Mouse (Mus musculus): ENCODE measurements around the gene Psmc3ip. TPM values are rescaled to one million over a fixed set of nuclear protein-coding genes. Genes with fewer than 3 reads are reported as not detected.
"Not testable (repeated sequence)": the region's sequence is repeated elsewhere in the genome, so short reads cannot be mapped to it uniquely, and the experiment has no call there.

The Psmc3ip gene
- polyA plus RNA-seq, 1 experiment from 2014 or later: 36.4 TPM

DNA sequence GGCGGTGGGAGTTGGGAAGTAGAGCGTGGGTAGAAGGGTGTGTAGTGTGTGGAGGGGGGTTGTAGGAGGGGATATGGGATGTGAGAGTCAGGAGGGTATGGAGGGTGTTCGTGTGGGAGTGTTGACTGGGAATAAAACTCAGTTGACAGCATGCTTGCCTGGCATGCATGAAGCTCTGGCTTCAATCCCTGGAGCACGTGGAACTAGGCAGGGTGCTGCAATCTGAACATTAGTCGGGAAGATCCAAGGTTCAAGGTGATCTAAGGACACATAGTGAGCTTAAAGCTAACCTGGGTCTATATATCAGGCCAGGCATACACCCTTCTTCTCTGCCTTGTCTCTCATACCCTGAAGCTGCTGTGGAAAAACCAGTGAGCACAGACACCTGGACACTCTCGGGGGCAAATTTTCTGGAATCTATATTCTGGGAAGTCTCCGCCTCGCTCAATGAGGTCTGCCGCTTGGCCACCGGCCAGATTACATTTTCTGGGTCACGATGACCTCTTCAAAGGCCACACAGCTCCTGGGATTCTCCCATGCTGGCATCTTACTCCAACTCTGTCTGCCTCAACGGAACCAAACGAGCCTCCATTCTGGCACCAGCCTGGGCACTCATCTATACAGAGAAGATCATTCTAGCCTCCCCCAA lies 39.1 kb upstream of the Psmc3ip start:
- Histone ChIP-seq H3K4me1 (ENCODE audit: control insufficient read depth, insufficient read depth, low read length) (peaks cover 8% of the 10 kb centered on the region), H3K4me3 (ENCODE audit: low read depth, low read length) (no peak overlapping the region), H3K9me3 (ENCODE audit: control insufficient read depth, low read depth, low read length) (no peaks in the 10 kb centered on the region), H3K4me2 (replicated peaks; ENCODE audit: low read depth, low read length) (no peak overlapping the region), H3K27ac (ENCODE audit: low read length) (no peak overlapping the region), H3K27me3 (ENCODE audit: control insufficient read depth, insufficient read depth, low read length) (no peaks in the 10 kb centered on the region), H3K9ac (replicated peaks; ENCODE audit: low read depth, low read length) (no peak overlapping the region), H3K36me3 (ENCODE audit: control insufficient read depth, insufficient read depth, low read length) (no peaks in the 10 kb centered on the region)
- ATAC-seq (ENCODE audit: insufficient number of reproducible peaks, insufficient read depth, low FRiP score, low read depth): no peak
- WGBS: 77% methylated on average over 13 of the region's 13 CpGs

DNA sequence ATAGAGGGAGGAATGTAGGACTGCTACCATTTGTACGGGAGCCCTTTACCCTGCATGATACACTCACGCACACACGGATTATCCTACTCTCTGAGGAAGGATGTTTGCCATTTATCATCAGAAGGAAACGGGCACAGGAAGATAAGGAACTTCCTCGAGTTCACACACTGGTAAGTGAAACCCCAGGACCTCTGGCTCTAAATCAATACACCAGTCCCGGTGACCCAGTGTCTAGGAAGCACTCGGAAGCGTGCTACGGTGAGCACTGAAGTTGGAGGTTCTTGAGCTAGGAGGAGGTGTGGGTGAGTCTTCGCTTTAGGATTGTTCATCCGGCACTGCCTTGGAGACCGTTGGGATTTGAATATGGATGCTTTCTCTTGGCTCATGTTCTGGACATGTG lies 37.8 kb upstream of the Psmc3ip start:
- H3K4me3 ChIP-seq (ENCODE audit: low read depth, low read length): no peak overlapping the region
- no peak for ATAC-seq (ENCODE audit: insufficient number of reproducible peaks, insufficient read depth, low FRiP score, low read depth)
- H3K27me3 ChIP-seq (ENCODE audit: control insufficient read depth, insufficient read depth, low read length): no peaks in the 10 kb centered on the region
- no peaks in the 10 kb centered on the region for H3K9me3 ChIP-seq (ENCODE audit: control insufficient read depth, low read depth, low read length)
- no peaks in the 10 kb centered on the region for H3K36me3 ChIP-seq (ENCODE audit: control insufficient read depth, insufficient read depth, low read length)
- H3K9ac ChIP-seq (replicated peaks; ENCODE audit: low read depth, low read length): no peak overlapping the region
- no peak overlapping the region for H3K4me2 ChIP-seq (replicated peaks; ENCODE audit: low read depth, low read length)
- H3K4me1 ChIP-seq (ENCODE audit: control insufficient read depth, insufficient read depth, low read length): peaks cover 5% of the 10 kb centered on the region; the same call in 1 of the 2 replicates
- no peak overlapping the region for H3K27ac ChIP-seq (ENCODE audit: low read length)
- WGBS: 51% methylated on average over 12 of the region's 12 CpGs

- Histone ChIP-seq H3K4me3 (ENCODE audit: low read depth, low read length) (no peak overlapping the region), H3K9me3 (ENCODE audit: control insufficient read depth, low read depth, low read length) (no peaks in the 10 kb centered on the region), H3K27me3 (ENCODE audit: control insufficient read depth, insufficient read depth, low read length) (no peaks in the 10 kb centered on the region), H3K27ac (ENCODE audit: low read length) (no peak overlapping the region), H3K4me1 (ENCODE audit: control insufficient read depth, insufficient read depth, low read length) (peaks cover 5% of the 10 kb centered on the region; the same call in 1 of the 2 replicates), H3K36me3 (ENCODE audit: control insufficient read depth, insufficient read depth, low read length) (peaks cover under 1% of the 10 kb centered on the region; the same call in 1 of the 2 replicates), H3K4me2 (replicated peaks; ENCODE audit: low read depth, low read length) (no peak overlapping the region), H3K9ac (replicated peaks; ENCODE audit: low read depth, low read length) (no peak overlapping the region)
- WGBS: 92% methylated on average over 6 of the region's 6 CpGs
- no peak for ATAC-seq (ENCODE audit: insufficient number of reproducible peaks, insufficient read depth, low FRiP score, low read depth)
Observed at GRCm38 (mm10) chr11:101131701-101132100, 36.5 kb upstream of the Psmc3ip start.

- no peak overlapping the region for H3K27ac ChIP-seq (ENCODE audit: low read length)
- ATAC-seq (ENCODE audit: insufficient number of reproducible peaks, insufficient read depth, low FRiP score, low read depth): no peak
- no peak overlapping the region for H3K4me3 ChIP-seq (ENCODE audit: low read depth, low read length)
- H3K4me1 ChIP-seq (ENCODE audit: control insufficient read depth, insufficient read depth, low read length): peaks cover 5% of the 10 kb centered on the region; the same call in 1 of the 2 replicates
- peaks cover 5% of the 10 kb centered on the region; the same call in 1 of the 2 replicates for H3K36me3 ChIP-seq (ENCODE audit: control insufficient read depth, insufficient read depth, low read length)
- H3K27me3 ChIP-seq (ENCODE audit: control insufficient read depth, insufficient read depth, low read length): no peaks in the 10 kb centered on the region
- no peak overlapping the region for H3K4me2 ChIP-seq (replicated peaks; ENCODE audit: low read depth, low read length)
- H3K9ac ChIP-seq (replicated peaks; ENCODE audit: low read depth, low read length): no peak overlapping the region
- H3K9me3 ChIP-seq (ENCODE audit: control insufficient read depth, low read depth, low read length): no peaks in the 10 kb centered on the region
- 83% methylated on average over 2 of the region's 2 CpGs for WGBS
Observed at GRCm38 (mm10) chr11:101131187-101131586, 36.0 kb upstream of the Psmc3ip start.

DNA sequence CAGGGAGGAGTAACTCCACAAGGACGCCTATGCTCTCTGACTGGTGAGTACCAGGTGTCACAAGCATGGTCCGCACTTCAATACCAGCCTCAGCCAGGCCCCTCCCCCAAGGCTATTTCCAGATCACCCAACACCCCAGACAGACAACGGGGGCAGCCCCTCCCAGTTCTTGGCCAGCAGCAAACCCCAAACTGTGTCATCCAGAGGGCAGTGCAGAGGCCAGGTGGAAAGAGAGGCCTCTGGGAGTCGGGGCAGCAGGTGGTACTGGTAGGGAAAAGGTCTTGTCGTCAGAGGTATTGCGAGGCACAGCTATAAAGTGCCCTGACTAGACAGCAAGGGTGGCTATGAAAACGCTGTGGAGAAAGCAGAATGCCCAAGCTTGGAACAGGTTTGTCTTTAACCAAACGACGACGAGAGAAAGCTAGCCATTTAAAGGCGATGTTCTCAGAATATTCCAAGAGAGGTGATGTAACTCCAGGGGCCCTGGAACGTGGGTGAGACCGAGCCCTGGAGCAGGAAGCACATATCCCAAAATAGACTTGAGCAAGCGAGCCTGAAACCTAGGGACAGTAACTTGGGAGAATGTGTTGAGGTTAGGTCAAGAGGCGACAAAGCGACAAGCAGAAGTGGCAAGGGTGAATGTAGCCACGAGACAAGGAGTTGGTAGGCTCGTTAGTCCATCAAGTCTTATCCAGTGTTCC lies 35.0 kb upstream of the Psmc3ip start:
- WGBS: 45% methylated on average over 18 of the region's 18 CpGs
- Histone ChIP-seq H3K4me1 (ENCODE audit: control insufficient read depth, insufficient read depth, low read length) (peaks cover 5% of the 10 kb centered on the region; the same call in 1 of the 2 replicates), H3K4me2 (replicated peaks; ENCODE audit: low read depth, low read length) (no peak overlapping the region), H3K9me3 (ENCODE audit: control insufficient read depth, low read depth, low read length) (no peaks in the 10 kb centered on the region), H3K9ac (replicated peaks; ENCODE audit: low read depth, low read length) (no peak overlapping the region), H3K36me3 (ENCODE audit: control insufficient read depth, insufficient read depth, low read length) (peaks cover 9% of the 10 kb centered on the region; the same call in 1 of the 2 replicates), H3K4me3 (ENCODE audit: low read depth, low read length) (no peak overlapping the region), H3K27me3 (ENCODE audit: control insufficient read depth, insufficient read depth, low read length) (no peaks in the 10 kb centered on the region), H3K27ac (ENCODE audit: low read length) (no peak overlapping the region)
- ATAC-seq (ENCODE audit: insufficient number of reproducible peaks, insufficient read depth, low FRiP score, low read depth): no peak

DNA sequence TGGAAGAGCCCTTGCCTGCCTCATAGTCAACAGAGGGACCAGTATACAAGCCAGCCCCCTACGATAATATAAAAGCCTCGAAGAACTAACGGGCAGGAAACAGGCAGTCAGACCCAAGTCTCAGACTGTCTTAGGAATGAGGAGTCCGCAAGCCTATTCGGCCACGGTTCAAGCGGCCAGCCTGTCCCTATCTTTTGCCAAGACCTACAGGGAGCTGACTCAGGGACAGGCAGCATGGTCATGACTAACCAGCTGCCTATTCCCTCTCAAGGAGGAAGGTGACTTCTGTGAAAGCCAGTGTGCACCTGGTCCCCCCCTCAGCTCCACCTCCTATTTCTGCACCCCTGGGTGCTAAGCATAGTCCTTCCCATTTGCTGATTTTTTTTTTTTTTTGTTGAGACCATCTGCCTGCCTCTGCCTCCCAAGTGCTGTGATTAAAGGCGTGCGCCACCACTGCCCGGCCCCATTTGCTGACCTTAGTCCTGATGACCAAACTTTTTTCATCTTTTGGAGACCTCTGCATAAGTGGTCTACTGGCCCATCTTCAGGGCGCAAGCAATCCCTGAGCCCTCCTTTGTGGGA lies 33.9 kb upstream of the Psmc3ip start:
- Histone ChIP-seq H3K27ac (ENCODE audit: low read length) (no peak overlapping the region), H3K9me3 (ENCODE audit: control insufficient read depth, low read depth, low read length) (no peaks in the 10 kb centered on the region), H3K27me3 (ENCODE audit: control insufficient read depth, insufficient read depth, low read length) (no peaks in the 10 kb centered on the region), H3K4me2 (replicated peaks; ENCODE audit: low read depth, low read length) (no peak overlapping the region), H3K4me3 (ENCODE audit: low read depth, low read length) (no peak overlapping the region), H3K36me3 (ENCODE audit: control insufficient read depth, insufficient read depth, low read length) (peaks cover 9% of the 10 kb centered on the region; the same call in 1 of the 2 replicates), H3K4me1 (ENCODE audit: control insufficient read depth, insufficient read depth, low read length) (peaks cover 5% of the 10 kb centered on the region; the same call in 1 of the 2 replicates), H3K9ac (replicated peaks; ENCODE audit: low read depth, low read length) (no peak overlapping the region)
- WGBS: 90% methylated on average over 11 of the region's 11 CpGs
- ATAC-seq (ENCODE audit: insufficient number of reproducible peaks, insufficient read depth, low FRiP score, low read depth): no peak

- peaks cover 12% of the 10 kb centered on the region; the same call in 1 of the 2 replicates for H3K36me3 ChIP-seq (ENCODE audit: control insufficient read depth, insufficient read depth, low read length)
- ATAC-seq (ENCODE audit: insufficient number of reproducible peaks, insufficient read depth, low FRiP score, low read depth): no peak
- whole genome bisulfite sequencing: 63% methylated on average over 1 of the region's 1 CpGs
Observed at GRCm38 (mm10) chr11:101127075-101127474, 31.8 kb upstream of the Psmc3ip start.

GRCm38 (mm10) chr11:101125008-101125407 lies 29.8 kb upstream of the Psmc3ip start:
- not testable (repeated sequence) for H3K9me3 ChIP-seq (ENCODE audit: control insufficient read depth, low read depth, low read length); H3K4me1 ChIP-seq (ENCODE audit: control insufficient read depth, insufficient read depth, low read length); H3K4me2 ChIP-seq (replicated peaks; ENCODE audit: low read depth, low read length); H3K27ac ChIP-seq (ENCODE audit: low read length); H3K27me3 ChIP-seq (ENCODE audit: control insufficient read depth, insufficient read depth, low read length); H3K4me3 ChIP-seq (ENCODE audit: low read depth, low read length); H3K9ac ChIP-seq (replicated peaks; ENCODE audit: low read depth, low read length); ATAC-seq (ENCODE audit: insufficient number of reproducible peaks, insufficient read depth, low FRiP score, low read depth)
- H3K36me3 ChIP-seq (ENCODE audit: control insufficient read depth, insufficient read depth, low read length): peaks cover 12% of the 10 kb centered on the region; the same call in 1 of the 2 replicates
- 94% methylated on average over 7 of the region's 9 CpGs for WGBS

More at GRCm38 (mm10) chr11:101127075-101127474, 31.8 kb upstream of the Psmc3ip start:
- peaks cover 5% of the 10 kb centered on the region; the same call in 1 of the 2 replicates for H3K4me1 ChIP-seq (ENCODE audit: control insufficient read depth, insufficient read depth, low read length)
- H3K4me2 ChIP-seq (replicated peaks; ENCODE audit: low read depth, low read length): no peak overlapping the region
- H3K27ac ChIP-seq (ENCODE audit: low read length): no peak overlapping the region
- H3K9ac ChIP-seq (replicated peaks; ENCODE audit: low read depth, low read length): no peak overlapping the region
- no peaks in the 10 kb centered on the region for H3K27me3 ChIP-seq (ENCODE audit: control insufficient read depth, insufficient read depth, low read length)
- no peak overlapping the region for H3K4me3 ChIP-seq (ENCODE audit: low read depth, low read length)
- no peaks in the 10 kb centered on the region for H3K9me3 ChIP-seq (ENCODE audit: control insufficient read depth, low read depth, low read length)
